Mouse (Mus musculus): ENCODE data around the gene Sos2. TPM values are rescaled to one million over a fixed set of nuclear protein-coding genes. Genes with fewer than 3 reads are reported as not detected.
"Not testable (repeated sequence)": the region's sequence is repeated elsewhere in the genome, so short reads cannot be mapped to it uniquely, and the experiment has no call there.

Sos2 gene
- polyA plus RNA-seq, 2 experiments, result 13.3 to 34.4 TPM

DNA sequence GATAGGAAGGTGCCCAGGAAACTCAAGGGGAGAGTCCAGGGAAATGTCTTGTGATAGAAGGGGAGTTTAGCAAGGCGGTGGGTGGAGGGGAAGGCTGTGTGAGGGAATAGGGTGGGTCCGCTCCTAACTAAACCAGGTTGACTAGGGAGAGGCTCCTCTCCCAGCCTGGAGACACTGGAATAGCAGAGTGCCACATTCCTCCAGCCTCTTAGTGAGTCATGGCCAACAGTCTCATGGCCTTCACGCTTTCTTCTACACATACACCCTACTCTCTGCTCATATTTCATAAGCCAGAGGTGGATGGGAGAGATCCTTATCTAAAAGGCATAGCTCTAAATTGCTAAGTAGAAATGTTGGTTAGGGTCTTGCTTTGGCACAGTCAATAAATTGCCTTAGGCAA, 111.7 kb downstream of the Sos2 start:
- Histone ChIP-seq H3K27ac (replicated peaks; ENCODE audit: low read depth, low read length) (no peak overlapping the region), H3K9me3 (ENCODE audit: control insufficient read depth, low read length) (no peaks in the 10 kb centered on the region), H3K4me3 (replicated peaks; ENCODE audit: low read length) (no peak overlapping the region), H3K4me2 (replicated peaks; ENCODE audit: low read depth, low read length, severe bottlenecking) (no peak overlapping the region), H3K36me3 (ENCODE audit: control insufficient read depth, insufficient read depth, low read length) (no peaks in the 10 kb centered on the region), H3K27me3 (ENCODE audit: control insufficient read depth, insufficient read depth, low read length) (no peaks in the 10 kb centered on the region), H3K9ac (ENCODE audit: low read depth, low read length, severe bottlenecking) (no peak overlapping the region), H3K4me1 (ENCODE audit: control insufficient read depth, insufficient read depth, low read length) (peaks cover 4% of the 10 kb centered on the region; the same call in 1 of the 2 replicates)
- no peak for TF ChIP-seq POLR2A (IDR thresholded peaks at IDR 0.05; ENCODE audit: borderline replicate concordance, extremely low read depth, insufficient read depth, insufficient read length)
- DNase-seq (ENCODE audit: low spot score) (no peak), ATAC-seq (ENCODE audit: low FRiP score, low read depth) (no peak)
- WGBS, result 95% methylated on average over 3 of the region's 3 CpGs

DNA sequence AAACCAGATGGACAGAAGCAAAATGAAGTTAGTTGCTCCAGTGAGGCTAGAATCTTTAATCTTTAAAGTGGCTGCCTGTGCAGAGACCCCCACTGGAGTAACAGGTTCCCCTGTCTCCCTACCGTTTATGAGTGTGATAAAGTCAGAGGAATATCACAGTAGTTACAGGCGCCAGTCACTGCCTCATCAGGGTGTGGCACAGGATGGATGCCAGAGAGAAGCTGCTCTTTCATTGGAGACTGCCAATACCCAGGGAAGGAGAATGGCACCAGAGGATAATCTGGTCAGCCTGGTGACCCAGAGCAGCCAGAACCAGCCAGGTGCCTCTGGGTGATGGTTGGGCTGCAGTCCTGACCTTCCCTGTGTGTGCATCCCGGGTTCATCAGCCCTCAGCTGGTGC, 113.4 kb downstream of the Sos2 start:
- Histone ChIP-seq H3K4me3 (replicated peaks; ENCODE audit: low read length) (no peak overlapping the region), H3K27ac (replicated peaks; ENCODE audit: low read depth, low read length) (no peak overlapping the region), H3K4me2 (replicated peaks; ENCODE audit: low read depth, low read length, severe bottlenecking) (no peak overlapping the region), H3K9me3 (ENCODE audit: control insufficient read depth, low read length) (no peaks in the 10 kb centered on the region), H3K36me3 (ENCODE audit: control insufficient read depth, insufficient read depth, low read length) (no peaks in the 10 kb centered on the region), H3K9ac (ENCODE audit: low read depth, low read length, severe bottlenecking) (no peak overlapping the region), H3K27me3 (ENCODE audit: control insufficient read depth, insufficient read depth, low read length) (no peaks in the 10 kb centered on the region), H3K4me1 (ENCODE audit: control insufficient read depth, insufficient read depth, low read length) (no peaks in the 10 kb centered on the region)
- WGBS, result 77% methylated on average over 3 of the region's 3 CpGs
- DNase-seq (ENCODE audit: low spot score), result no peak
- TF ChIP-seq POLR2A (IDR thresholded peaks at IDR 0.05; ENCODE audit: borderline replicate concordance, extremely low read depth, insufficient read depth, insufficient read length), result no peak
- ATAC-seq (ENCODE audit: low FRiP score, low read depth), result no peak

DNA sequence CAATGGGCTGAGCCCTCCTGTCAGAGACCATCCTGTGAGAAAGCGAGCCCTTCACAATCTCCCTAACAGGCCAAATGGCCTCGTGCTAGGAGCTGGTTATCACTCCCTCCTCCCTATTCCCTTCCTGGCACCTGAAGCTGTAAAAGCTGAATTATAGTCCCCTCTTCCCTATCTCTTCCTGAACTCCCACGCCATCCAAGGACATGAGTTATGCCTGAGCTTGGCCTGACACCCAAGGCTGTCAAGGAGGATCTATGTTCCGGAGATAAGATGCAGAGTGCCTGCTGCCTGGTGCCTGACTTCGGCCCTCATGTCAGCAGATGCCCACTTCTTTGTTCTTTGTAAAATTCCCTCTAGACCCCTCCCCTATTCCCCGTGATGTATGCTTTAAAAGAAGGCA, 120.6 kb downstream of the Sos2 start:
- not testable (repeated sequence) for DNase-seq (ENCODE audit: low spot score); H3K9ac ChIP-seq (ENCODE audit: low read depth, low read length, severe bottlenecking); H3K27ac ChIP-seq (replicated peaks; ENCODE audit: low read depth, low read length); H3K36me3 ChIP-seq (ENCODE audit: control insufficient read depth, insufficient read depth, low read length); ATAC-seq (ENCODE audit: low FRiP score, low read depth); H3K4me3 ChIP-seq (replicated peaks; ENCODE audit: low read length); H3K4me1 ChIP-seq (ENCODE audit: control insufficient read depth, insufficient read depth, low read length); H3K4me2 ChIP-seq (replicated peaks; ENCODE audit: low read depth, low read length, severe bottlenecking); H3K27me3 ChIP-seq (ENCODE audit: control insufficient read depth, insufficient read depth, low read length); H3K9me3 ChIP-seq (ENCODE audit: control insufficient read depth, low read length)
- WGBS, result 75% methylated on average over 6 of the region's 6 CpGs

DNA sequence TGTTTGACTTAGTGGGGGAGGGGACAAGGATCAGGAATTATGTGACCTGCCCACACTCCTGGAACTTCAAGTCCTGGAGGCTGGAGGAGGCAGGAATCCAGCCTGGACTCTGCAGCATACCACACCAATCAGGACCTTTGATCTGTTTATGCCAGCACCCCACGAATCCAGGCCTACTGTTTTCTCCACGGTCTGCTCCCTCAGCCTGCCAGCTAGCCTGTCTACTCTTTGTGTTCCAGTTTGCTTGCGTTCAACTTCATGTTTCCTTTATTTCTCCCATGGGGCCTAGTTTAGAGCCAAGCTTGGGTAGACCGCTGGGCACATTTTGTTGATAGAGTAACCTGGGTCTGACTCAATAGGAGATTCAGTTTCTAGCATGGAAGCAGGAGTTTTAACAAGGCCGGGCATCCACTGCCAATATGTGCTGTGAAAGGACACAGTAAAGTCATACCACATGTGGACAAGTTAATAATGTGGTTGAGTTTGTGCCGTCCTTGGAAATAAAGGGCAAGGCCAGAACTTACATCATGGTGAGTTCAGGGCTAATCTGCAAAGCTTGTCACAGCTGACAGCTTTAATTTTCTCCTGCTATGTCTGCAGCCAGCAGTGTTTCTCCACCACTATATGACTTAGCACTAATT, 125.3 kb downstream of the Sos2 start:
- H3K36me3 ChIP-seq (ENCODE audit: control insufficient read depth, insufficient read depth, low read length), result no peaks in the 10 kb centered on the region
- no peak overlapping the region for H3K4me2 ChIP-seq (replicated peaks; ENCODE audit: low read depth, low read length, severe bottlenecking)
- no peak for TF ChIP-seq POLR2A (IDR thresholded peaks at IDR 0.05; ENCODE audit: borderline replicate concordance, extremely low read depth, insufficient read depth, insufficient read length)
- H3K9ac ChIP-seq (ENCODE audit: low read depth, low read length, severe bottlenecking), result no peak overlapping the region
- peak overlapping the region; percentile 63 for H3K27ac ChIP-seq (replicated peaks; ENCODE audit: low read depth, low read length)
- H3K9me3 ChIP-seq (ENCODE audit: control insufficient read depth, low read length), result no peaks in the 10 kb centered on the region
- no peak overlapping the region for H3K4me3 ChIP-seq (replicated peaks; ENCODE audit: low read length)
- DNase-seq (ENCODE audit: low spot score) (peak; percentile 44), ATAC-seq (ENCODE audit: low FRiP score, low read depth) (peak; percentile 44; the same call in 1 of the 2 replicates)
- H3K4me1 ChIP-seq (ENCODE audit: control insufficient read depth, insufficient read depth, low read length), result peaks cover 4% of the 10 kb centered on the region; the same call in 1 of the 2 replicates
- no peaks in the 10 kb centered on the region for H3K27me3 ChIP-seq (ENCODE audit: control insufficient read depth, insufficient read depth, low read length)
- WGBS, result 23% methylated on average over 6 of the region's 6 CpGs

DNA sequence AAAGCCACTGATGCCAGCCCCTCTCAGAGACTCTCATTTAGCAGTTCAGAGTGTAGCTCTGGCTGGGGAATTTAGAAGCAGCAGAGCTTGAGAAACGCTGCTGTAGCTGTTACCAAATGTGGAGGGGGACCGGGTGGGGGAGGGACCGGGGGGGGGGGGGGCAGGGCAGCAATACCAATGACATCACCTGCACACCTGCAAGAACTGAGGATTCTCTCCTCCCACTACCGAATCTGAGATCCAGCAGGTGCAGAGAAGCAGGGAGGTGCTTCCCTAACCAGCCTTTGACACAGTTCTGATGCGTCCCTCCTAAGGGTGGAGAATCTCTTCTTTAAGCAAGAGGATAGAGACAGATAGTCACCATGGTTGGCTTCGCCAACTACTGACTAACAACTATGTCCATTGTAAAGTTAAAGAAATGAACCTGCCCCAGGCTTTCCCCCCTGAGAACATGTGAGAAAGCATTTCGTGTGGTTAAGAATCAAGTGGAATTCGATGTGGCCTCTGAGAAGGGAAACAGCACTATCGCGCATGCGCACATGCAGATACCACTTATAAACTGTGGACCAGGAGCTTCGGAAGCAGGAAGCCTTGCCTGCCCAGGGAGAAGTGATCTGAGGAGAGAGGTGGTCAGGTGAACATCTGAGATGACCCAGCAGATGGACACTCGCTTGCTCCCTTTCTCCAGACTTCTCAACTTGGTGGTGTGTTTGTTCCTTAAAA, 136.0 kb downstream of the Sos2 start:
- no peaks in the 10 kb centered on the region for H3K27me3 ChIP-seq (ENCODE audit: control insufficient read depth, insufficient read depth, low read length)
- H3K9me3 ChIP-seq (ENCODE audit: control insufficient read depth, low read length), result no peaks in the 10 kb centered on the region
- H3K36me3 ChIP-seq (ENCODE audit: control insufficient read depth, insufficient read depth, low read length), result no peaks in the 10 kb centered on the region
- H3K27ac ChIP-seq (replicated peaks; ENCODE audit: low read depth, low read length), result no peak overlapping the region
- DNase-seq (ENCODE audit: low spot score) (no peak), ATAC-seq (ENCODE audit: low FRiP score, low read depth) (no peak)
- H3K4me2 ChIP-seq (replicated peaks; ENCODE audit: low read depth, low read length, severe bottlenecking), result no peak overlapping the region
- H3K9ac ChIP-seq (ENCODE audit: low read depth, low read length, severe bottlenecking), result no peak overlapping the region
- peaks cover 2% of the 10 kb centered on the region; the same call in 1 of the 2 replicates for H3K4me1 ChIP-seq (ENCODE audit: control insufficient read depth, insufficient read depth, low read length)
- no peak for TF ChIP-seq POLR2A (IDR thresholded peaks at IDR 0.05; ENCODE audit: borderline replicate concordance, extremely low read depth, insufficient read depth, insufficient read length)
- WGBS, result 68% methylated on average over 12 of the region's 13 CpGs
- H3K4me3 ChIP-seq (replicated peaks; ENCODE audit: low read length), result no peak overlapping the region

Data from limb, embryonic 14.5 days (tissue).